Mouse (Mus musculus): Measurements from ENCODE around the gene Glmn.

DNA sequence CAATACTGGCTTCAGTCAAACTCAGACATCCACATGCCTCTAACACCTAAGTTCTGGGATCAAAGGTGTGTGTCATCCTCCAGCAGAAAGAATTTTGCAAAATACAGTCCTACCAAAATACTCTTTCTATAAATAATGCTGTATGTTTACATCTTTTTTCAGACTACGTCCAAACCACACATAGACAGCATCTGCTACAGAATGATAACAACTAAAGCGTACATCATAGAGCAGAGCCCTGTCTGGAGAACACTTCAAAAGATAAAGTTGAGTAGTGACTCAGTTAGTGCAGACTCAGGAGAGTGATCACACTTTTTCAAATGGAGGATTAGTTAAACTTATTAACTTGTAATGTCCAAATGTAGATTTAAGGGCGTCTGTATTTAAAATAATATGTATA is 49.7 kb downstream of the Glmn start:
- TF ChIP-seq CTCF (IDR thresholded peaks at IDR 0.05; ENCODE audit: borderline replicate concordance, control insufficient read depth, extremely low read depth, insufficient read depth, low read length, poor library complexity), result no peak
- no peak for TF ChIP-seq POLR2A (IDR thresholded peaks at IDR 0.05; ENCODE audit: control insufficient read depth, extremely low read depth, insufficient read depth, low read length, poor library complexity)
